Mouse (Mus musculus) liver, adult 2 months (tissue): Measurements from ENCODE around the gene Eif4g3.

Source experiments
- CTCF ChIP-seq: fragments of 200-500 bp; IDR thresholded peaks from 2 replicates; pipeline ENCODE4 v1.5.1; 2011; ENCODE audit warnings: low read depth, low read length, control low read depth
- POLR2A ChIP-seq: fragments of 200-500 bp; IDR thresholded peaks from 2 replicates; pipeline ENCODE4 v1.6.1; 2011; ENCODE audit warnings: low read length, control low read depth; ENCODE audit not compliant: insufficient read depth; ENCODE audit errors: extremely low read depth

- TF ChIP-seq CTCF, result no peak
- no peak for TF ChIP-seq POLR2A
These were observed 30.7 kb downstream of the Eif4g3 start for GRCm38 (mm10) chr4:138023403-138024100.
